Mouse (Mus musculus): Measurements from ENCODE around the gene Anp32a. TPM values are rescaled to one million over a fixed set of nuclear protein-coding genes. Genes with fewer than 3 reads are reported as not detected.
A peak's percentile ranks its signal among the peaks of the same experiment; 100 is the strongest.

Anp32a gene
- polyA plus RNA-seq, 1 experiment from 2014 or later = 246 TPM

- no peaks in the 10 kb centered on the region for H3K36me3 ChIP-seq
- DNase-seq (ENCODE audit: low spot score) = peak; percentile 71
- no peaks in the 10 kb centered on the region for H3K27me3 ChIP-seq (ENCODE audit: low read depth, poor library complexity, severe bottlenecking)
- H3K4me3 ChIP-seq = peak overlapping the region; percentile 93
- WGBS = under 1% methylated on average over 53 of the region's 54 CpGs
- H3K27ac ChIP-seq = peak overlapping the region; percentile 100
- H3K9me3 ChIP-seq (replicated peaks) = no peaks in the 10 kb centered on the region
- peaks cover 39% of the 10 kb centered on the region for H3K4me1 ChIP-seq
Measured at GRCm38 (mm10) chr9:62341701-62342440, 778 bp downstream of the Anp32a start.

DNA sequence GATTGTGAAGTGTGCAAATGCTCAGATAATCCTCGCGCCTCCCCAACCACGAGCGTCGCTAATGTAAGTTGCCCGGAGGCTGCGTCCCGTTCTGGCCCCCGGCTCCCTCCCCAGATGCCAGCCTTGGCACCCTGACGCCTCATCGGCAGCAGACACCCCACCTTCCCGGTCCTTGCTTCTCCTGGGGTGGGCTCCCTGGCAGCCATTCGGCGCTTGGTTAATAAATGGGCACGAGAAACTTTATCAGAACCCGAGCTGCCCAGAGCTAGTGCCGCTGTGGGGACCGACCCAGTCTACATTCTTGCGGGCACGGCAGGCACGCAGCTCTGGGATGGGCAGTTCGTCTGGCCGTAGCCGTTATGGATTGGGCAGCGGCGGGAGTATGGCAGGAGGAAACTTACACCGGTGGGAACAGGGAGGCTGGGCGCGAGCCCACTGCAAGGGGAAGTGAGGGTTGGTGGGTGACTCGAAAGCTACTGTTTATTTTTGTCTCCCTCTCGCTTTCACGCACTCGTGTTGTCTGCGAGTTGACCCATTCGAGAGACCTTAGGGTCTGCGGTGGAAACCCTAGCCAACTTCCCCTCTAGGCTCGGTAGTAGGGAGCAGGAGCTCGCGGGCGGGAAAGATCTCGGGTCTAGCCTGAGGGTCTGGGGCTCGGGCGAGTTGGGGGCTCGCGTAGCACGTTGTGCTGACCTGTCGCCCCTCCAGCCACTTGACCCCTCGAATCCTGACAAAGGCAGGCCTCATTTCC lies 1.5 kb downstream of the Anp32a start:
- H3K4me3 ChIP-seq = peak overlapping the region; percentile 93
- DNase-seq (ENCODE audit: low spot score) = peak; percentile 85
- H3K9me3 ChIP-seq (replicated peaks) = no peaks in the 10 kb centered on the region
- WGBS = under 1% methylated on average over 48 of the region's 48 CpGs
- H3K4me1 ChIP-seq = peaks cover 46% of the 10 kb centered on the region
- no peaks in the 10 kb centered on the region for H3K27me3 ChIP-seq (ENCODE audit: low read depth, poor library complexity, severe bottlenecking)
- peaks cover 6% of the 10 kb centered on the region for H3K36me3 ChIP-seq
- peak overlapping the region; percentile 100 for H3K27ac ChIP-seq

DNA sequence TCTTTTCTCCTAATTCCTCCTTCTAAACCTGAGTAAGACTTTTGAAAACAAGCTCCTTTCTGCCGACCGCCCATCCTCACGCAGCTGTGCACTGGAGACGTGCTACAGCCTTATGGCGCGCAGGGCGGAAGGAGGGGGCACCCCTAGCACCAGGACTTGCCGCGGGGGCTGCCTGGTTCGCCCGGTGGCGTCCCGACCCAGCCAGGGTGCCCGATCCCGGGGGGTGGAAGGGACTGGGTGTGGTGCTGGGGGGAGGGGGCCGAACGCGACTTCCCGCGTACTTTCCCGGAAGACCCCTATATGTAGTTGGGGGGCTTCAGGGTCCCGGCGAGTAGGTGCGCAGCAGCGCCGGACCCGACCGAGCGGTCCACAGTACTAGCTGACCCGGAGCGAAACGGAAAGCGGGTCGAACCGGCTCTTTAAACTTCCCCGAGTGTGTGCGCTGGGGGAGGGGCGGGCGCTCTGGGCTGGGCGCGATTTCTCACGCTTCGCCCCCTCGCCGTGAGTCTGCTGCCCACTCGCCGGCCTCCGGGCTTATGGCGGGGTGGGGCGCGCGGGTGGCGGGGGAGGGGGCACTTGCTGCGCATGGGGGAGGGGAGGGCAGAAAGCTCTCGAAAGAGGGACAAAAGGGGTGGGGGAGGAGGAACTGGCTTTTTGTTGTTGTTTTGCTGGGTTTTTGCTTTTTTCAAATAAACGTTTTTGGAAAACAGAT lies 2.3 kb downstream of the Anp32a start:
- peak overlapping the region; percentile 100 for H3K27ac ChIP-seq
- no peaks in the 10 kb centered on the region for H3K9me3 ChIP-seq (replicated peaks)
- H3K4me3 ChIP-seq = peak overlapping the region; percentile 93
- peak; percentile 86 for DNase-seq (ENCODE audit: low spot score)
- H3K4me1 ChIP-seq = peaks cover 51% of the 10 kb centered on the region
- no peaks in the 10 kb centered on the region for H3K27me3 ChIP-seq (ENCODE audit: low read depth, poor library complexity, severe bottlenecking)
- peaks cover 13% of the 10 kb centered on the region for H3K36me3 ChIP-seq
- WGBS = under 1% methylated on average over 54 of the region's 56 CpGs

- Histone ChIP-seq H3K27ac (peak overlapping the region; percentile 100), H3K4me1 (peaks cover 56% of the 10 kb centered on the region), H3K27me3 (ENCODE audit: low read depth, poor library complexity, severe bottlenecking) (no peaks in the 10 kb centered on the region), H3K4me3 (peak overlapping the region; percentile 93), H3K9me3 (replicated peaks) (no peaks in the 10 kb centered on the region), H3K36me3 (peaks cover 14% of the 10 kb centered on the region)
- peak; percentile 81 for DNase-seq (ENCODE audit: low spot score)
- under 1% methylated on average over 52 of the region's 52 CpGs for WGBS
Measured at GRCm38 (mm10) chr9:62343904-62344491, 2.9 kb downstream of the Anp32a start.

DNA sequence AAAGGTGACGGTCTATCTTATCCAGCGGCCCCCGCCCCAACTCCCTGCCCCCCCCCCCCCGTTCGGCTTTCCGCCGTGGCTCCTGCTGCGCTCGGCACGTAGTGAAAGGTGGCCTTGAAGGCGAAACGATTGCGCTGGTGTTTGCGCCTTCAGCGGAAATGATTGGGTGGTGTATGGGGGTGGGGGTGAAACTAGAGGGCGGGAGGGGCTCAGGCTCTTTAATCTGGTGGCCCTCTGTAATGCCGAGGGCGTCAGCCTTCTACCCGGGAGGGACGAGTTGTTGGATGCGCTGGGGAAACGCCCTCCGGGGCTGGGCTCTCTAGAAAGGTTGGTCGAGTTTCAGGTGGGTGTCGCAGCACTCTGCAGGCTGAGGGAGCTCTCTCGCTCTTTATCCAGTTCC lies 3.5 kb downstream of the Anp32a start:
- Histone ChIP-seq H3K4me3 (peak overlapping the region; percentile 93), H3K36me3 (peaks cover 19% of the 10 kb centered on the region), H3K9me3 (replicated peaks) (no peaks in the 10 kb centered on the region), H3K27me3 (ENCODE audit: low read depth, poor library complexity, severe bottlenecking) (no peaks in the 10 kb centered on the region), H3K27ac (peak overlapping the region; percentile 100), H3K4me1 (peaks cover 60% of the 10 kb centered on the region)
- 0% methylated on average over 25 of the region's 26 CpGs for WGBS
- peak; percentile 75 for DNase-seq (ENCODE audit: low spot score)

DNA sequence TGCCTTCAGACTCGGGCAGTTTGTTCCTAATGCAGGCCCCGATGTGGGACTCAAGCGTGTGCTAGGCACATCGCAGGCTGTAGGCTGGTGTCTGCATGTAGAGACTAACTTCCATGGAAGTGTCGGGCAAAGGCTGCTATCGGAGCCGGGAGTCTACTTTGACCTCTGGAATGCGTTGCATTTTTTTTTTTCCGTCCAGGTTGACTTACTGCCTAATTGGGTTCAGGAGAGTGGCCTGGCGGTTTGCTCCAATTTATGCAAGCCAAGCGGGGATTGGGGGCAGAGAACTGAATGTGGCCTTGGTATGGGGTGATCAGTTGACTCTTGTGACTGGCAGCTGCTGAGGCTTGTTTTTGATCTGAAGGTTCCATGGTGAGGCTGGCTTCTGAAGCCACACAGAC lies 4.0 kb downstream of the Anp32a start:
- Histone ChIP-seq H3K4me3 (peak overlapping the region; percentile 93), H3K27me3 (ENCODE audit: low read depth, poor library complexity, severe bottlenecking) (no peaks in the 10 kb centered on the region), H3K36me3 (peaks cover 22% of the 10 kb centered on the region), H3K27ac (peak overlapping the region; percentile 100), H3K4me1 (peaks cover 61% of the 10 kb centered on the region), H3K9me3 (replicated peaks) (no peaks in the 10 kb centered on the region)
- peak; percentile 56 for DNase-seq (ENCODE audit: low spot score)
- WGBS = 3% methylated on average over 11 of the region's 11 CpGs

DNA sequence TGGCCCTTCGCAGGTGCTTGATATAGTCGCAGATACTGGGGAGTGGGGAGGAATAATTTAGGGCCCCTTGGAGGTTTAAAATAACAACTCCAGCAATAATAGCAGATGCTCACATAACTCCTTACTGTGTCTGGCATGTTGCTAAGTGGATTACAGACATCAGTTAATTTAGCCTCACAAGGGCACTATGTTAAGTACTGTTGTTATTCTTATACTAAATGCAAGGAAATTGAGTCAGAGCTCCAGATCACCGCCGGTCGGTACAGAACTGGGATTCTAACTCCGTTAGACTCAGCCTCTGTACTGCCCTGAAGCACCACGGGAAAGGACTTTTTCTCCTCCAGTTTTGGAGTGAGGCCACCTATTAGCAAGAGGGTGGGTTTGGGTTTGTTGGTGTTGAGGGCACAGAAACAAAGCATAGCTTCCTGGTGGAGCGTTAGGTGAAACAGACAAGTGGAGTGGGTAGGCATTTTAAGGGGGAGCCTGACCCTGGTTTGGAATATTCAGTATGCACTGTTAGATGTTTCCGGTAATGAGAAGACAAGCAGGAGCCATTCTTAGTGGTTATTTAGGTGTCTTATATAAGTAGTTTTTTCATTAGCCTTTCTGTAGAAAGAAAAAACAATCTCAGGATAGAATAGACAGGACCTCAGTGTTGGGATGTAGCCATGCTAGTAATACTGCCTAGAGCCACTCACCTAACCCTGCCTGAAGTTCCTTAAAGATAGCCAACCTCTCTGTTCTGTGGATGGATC lies 4.7 kb downstream of the Anp32a start:
- Histone ChIP-seq H3K4me3 (peak overlapping the region; percentile 93), H3K36me3 (peaks cover 22% of the 10 kb centered on the region), H3K27me3 (ENCODE audit: low read depth, poor library complexity, severe bottlenecking) (no peaks in the 10 kb centered on the region), H3K4me1 (peaks cover 65% of the 10 kb centered on the region), H3K9me3 (replicated peaks) (no peaks in the 10 kb centered on the region), H3K27ac (peak overlapping the region; percentile 100; the same call in 1 of the 2 replicates)
- WGBS = 70% methylated on average over 9 of the region's 9 CpGs
- no peak for DNase-seq (ENCODE audit: low spot score)

DNA sequence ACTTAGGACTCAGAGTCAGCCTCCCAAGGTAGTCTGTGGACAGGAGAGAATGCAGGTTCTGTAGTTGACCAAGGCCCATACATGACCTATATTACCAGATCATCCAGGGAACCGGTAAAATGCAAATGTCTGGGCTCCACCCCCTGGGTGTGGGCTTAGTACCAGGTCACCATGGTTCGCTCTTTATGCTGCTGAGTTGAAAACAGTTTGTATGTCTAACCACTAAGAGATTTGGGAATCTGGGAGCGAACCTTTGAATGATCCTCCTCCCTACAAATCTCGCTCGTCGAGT lies 5.2 kb downstream of the Anp32a start:
- DNase-seq (ENCODE audit: low spot score) = no peak
- Histone ChIP-seq H3K9me3 (replicated peaks) (no peaks in the 10 kb centered on the region), H3K27me3 (ENCODE audit: low read depth, poor library complexity, severe bottlenecking) (no peaks in the 10 kb centered on the region), H3K4me3 (no peak overlapping the region; the same call in 1 of the 2 replicates), H3K27ac (no peak overlapping the region; the same call in 1 of the 2 replicates), H3K4me1 (peaks cover 69% of the 10 kb centered on the region), H3K36me3 (peaks cover 22% of the 10 kb centered on the region)
- 80% methylated on average over 6 of the region's 6 CpGs for WGBS

- H3K9me3 ChIP-seq (replicated peaks) = no peaks in the 10 kb centered on the region
- H3K4me3 ChIP-seq = no peak overlapping the region
- peaks cover 22% of the 10 kb centered on the region for H3K36me3 ChIP-seq
- H3K27ac ChIP-seq = 0 out of 2 replicates have a peak overlapping the region, but pooled peaks have one; percentile 2
- no peaks in the 10 kb centered on the region for H3K27me3 ChIP-seq (ENCODE audit: low read depth, poor library complexity, severe bottlenecking)
- peaks cover 77% of the 10 kb centered on the region for H3K4me1 ChIP-seq
- DNase-seq (ENCODE audit: low spot score) = no peak
- 81% methylated on average over 5 of the region's 5 CpGs for WGBS
Measured at GRCm38 (mm10) chr9:62347201-62347600, 6.1 kb downstream of the Anp32a start.

GRCm38 (mm10) chr9:62348050-62348449 lies 7.0 kb downstream of the Anp32a start:
- no peaks in the 10 kb centered on the region for H3K27me3 ChIP-seq (ENCODE audit: low read depth, poor library complexity, severe bottlenecking)
- peaks cover 79% of the 10 kb centered on the region for H3K4me1 ChIP-seq
- DNase-seq (ENCODE audit: low spot score) = no peak
- H3K36me3 ChIP-seq = peaks cover 25% of the 10 kb centered on the region
- no peak overlapping the region for H3K27ac ChIP-seq
- H3K9me3 ChIP-seq (replicated peaks) = no peaks in the 10 kb centered on the region
- 85% methylated on average over 10 of the region's 10 CpGs for WGBS
- H3K4me3 ChIP-seq = no peak overlapping the region

- Histone ChIP-seq H3K4me3 (no peak overlapping the region), H3K4me1 (peaks cover 83% of the 10 kb centered on the region), H3K36me3 (peaks cover 30% of the 10 kb centered on the region), H3K9me3 (replicated peaks) (no peaks in the 10 kb centered on the region), H3K27me3 (ENCODE audit: low read depth, poor library complexity, severe bottlenecking) (no peaks in the 10 kb centered on the region), H3K27ac (no peak overlapping the region)
- DNase-seq (ENCODE audit: low spot score) = no peak
- 76% methylated on average over 6 of the region's 6 CpGs for WGBS
Measured at GRCm38 (mm10) chr9:62348467-62348985, 7.4 kb downstream of the Anp32a start.

DNA sequence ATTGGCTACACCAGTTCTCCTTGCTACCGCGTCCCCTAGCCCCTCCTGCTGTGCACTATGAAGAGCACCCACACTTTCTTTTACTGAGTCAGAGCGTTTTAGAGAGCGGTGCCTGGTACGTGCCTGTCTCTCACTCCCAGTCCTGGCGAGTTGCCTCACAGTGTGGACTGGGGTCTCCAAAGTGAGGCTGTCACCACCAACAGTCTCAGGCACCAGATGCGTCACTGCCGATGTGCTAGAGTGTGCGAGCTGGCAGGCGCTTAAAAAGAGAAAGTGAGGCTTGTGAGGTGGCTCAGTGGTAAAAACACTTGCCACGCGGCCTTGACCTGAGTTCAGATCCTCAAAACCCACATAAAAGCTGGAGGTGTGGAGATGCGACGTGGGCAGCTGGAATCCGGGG lies 8.2 kb downstream of the Anp32a start:
- Histone ChIP-seq H3K27me3 (ENCODE audit: low read depth, poor library complexity, severe bottlenecking) (no peaks in the 10 kb centered on the region), H3K27ac (no peak overlapping the region), H3K36me3 (peaks cover 37% of the 10 kb centered on the region), H3K4me3 (no peak overlapping the region), H3K4me1 (peaks cover 83% of the 10 kb centered on the region), H3K9me3 (replicated peaks) (no peaks in the 10 kb centered on the region)
- DNase-seq (ENCODE audit: low spot score) = peak; percentile 31
- WGBS = 75% methylated on average over 15 of the region's 15 CpGs
